Mouse (Mus musculus): ENCODE measurements at regions not wholly inside any gene's neighbourhood (a gene's known extent, or its start where the extent isn't known, plus 50 kb on each side); places are given as distances from the start of the nearest gene placed in this dataset.

DNA sequence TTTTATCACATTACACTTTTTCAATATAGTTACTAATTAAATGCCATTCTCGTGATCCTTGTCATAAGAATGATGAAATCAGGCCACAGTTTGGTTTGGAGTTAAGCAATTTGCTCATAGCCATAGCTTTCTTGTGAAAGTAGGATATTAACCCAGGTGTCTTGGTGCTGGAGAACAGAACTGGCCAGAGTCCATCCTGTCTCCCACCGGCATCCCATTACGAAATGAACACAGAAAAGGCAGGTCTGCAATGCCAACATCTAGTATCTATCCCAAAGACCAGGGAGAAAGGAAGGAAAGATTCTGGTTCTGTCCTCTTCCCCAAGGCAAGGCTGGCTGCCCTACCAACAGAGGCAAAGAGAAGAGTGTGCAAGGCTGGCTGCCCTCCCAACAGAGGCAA is 61.6 kb upstream of the Avpr1a start:
- no peak for DNase-seq (ENCODE audit: low read depth, low spot score)

DNA sequence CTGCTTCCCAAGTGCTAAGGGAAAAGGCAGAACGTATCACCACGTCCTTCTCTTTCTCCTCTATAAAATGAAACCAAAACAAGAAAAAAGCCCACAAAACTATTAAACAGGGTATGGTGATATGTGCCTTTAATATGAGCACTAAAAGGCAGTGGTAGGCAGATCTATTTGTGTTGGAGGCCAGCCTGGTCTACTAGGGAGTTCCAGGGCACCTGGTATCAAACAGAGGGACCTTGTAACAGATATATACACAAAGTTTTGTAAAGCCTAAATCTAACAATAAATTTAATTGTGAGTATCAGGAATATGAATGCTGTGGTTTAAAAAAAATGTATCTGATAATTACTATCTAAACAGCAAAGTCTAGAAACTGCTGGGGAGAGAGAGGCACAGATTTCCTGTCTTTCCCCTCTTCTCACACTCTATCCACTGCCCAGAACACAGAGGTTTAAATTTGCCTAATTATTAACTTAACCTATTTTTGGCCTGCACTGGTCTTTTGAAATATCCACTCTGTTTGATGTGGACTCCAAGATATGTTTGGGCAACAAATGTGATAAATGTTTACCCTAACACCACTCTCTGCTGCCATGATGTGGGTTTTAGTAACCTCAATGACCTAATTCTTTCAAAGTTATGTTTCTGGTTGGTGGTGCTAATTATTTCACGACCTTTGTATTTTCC is 68.5 kb upstream of the Avpr1a start:
- no peak for DNase-seq (ENCODE audit: low read depth, low spot score)

DNA sequence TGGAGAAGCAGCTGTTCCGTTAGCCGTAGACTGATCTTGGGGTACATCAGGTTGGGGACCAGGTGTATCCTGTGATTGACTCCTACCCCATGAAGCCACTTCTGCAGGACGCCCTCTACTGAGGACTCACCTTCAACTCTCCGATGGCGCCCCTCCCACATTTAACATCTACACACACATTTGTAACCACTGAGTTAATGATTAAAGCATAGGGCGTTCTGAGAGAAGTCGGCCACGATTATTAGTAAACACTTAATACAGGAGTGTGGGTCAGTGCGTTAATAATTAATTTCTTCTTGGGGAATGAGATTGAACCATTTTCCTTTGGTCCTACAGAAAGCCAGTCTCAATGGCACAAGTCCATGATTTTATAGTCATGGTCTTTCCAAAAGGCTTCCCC is 105.0 kb upstream of the Avpr1a start:
- DNase-seq (ENCODE audit: low read depth, low spot score), result no peak

DNA sequence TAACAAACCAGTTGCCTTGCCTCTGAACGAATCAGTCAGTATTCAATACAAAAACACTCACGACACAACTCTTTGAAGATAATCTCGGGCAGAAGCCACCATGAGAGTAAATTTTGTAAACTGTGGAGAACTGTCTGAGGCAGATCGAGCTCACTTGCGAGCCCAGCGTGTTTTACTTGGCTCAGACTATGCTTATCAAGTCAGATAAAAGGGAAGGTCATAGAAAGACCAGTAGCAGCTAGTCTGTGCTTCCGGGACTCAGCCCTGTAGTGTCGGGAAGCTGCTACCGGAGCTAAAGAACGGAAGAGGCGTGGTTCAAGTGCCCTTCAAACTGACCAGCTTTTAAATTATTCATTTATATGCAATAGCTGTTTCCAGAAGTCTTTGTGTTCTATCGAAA is 105.9 kb upstream of the Avpr1a start:
- no peak for DNase-seq (ENCODE audit: low read depth, low spot score)

DNA sequence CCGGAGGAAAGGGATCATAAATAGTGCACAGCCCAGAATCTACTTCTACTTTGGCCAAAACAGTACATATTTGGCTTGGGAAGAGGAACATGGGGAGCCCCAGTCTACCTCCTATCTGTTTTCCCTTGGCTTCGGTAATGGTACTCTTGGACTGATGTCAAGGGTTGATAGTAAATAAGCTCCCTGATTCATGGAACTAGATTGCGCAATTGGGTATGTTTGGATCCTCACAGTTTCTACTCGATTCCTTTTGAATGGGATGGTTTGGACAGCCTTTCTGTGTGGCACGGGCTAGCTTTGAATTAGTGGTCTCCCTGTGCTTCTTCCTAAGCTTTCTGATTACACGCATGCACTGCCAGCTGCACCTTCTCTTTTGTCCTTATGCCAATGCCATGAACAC is 121.4 kb upstream of the Avpr1a start:
- no peak for DNase-seq (ENCODE audit: low read depth, low spot score)

DNA sequence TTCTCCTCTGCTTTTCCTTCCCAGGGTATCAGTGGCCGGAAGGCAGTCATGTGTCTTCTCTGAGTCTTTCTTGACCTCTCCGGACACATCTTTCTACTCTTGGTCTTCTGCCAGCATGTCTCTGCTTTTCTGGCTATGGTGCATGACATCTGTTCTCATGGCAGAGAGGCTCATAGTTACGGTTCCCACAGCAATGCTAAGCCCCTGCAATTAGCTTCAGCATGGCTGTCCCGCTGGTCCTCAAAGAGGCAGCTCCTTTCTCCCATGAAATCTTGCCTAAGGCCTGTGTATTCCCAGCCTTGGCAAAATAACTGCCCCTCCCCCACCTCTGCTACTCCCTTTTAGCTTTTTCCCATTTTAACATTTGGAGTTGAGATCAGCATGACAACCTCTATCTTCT is 129.4 kb upstream of the Avpr1a start:
- peak; percentile 17 for DNase-seq (ENCODE audit: low read depth, low spot score)

DNA sequence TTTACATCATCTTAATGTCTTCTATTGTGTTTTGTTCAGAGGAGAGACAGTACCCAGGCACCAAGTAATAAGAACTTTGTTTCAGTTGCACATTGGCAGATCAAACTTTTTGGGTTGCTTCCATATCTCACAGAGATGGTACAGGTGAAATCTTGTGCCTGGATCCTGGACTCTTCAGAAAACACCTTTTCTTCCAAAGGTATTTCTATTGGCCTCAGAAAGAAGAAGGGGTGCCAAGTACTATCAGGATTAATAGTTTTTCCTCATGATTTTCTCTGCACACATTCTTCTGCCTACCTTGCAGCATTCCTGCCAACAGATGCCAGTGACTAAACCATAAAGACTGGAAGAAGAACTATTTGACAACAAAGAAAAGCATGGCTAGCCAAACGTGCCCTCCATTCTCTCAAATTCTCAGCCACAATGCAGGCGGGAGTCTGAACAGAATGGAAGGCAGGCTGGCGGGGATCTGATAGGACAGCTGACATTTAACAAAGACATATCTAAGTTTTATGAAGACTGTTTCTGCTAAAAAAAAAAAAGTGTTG is 137.6 kb upstream of the Avpr1a start:
- no peak for DNase-seq (ENCODE audit: low read depth, low spot score)

DNA sequence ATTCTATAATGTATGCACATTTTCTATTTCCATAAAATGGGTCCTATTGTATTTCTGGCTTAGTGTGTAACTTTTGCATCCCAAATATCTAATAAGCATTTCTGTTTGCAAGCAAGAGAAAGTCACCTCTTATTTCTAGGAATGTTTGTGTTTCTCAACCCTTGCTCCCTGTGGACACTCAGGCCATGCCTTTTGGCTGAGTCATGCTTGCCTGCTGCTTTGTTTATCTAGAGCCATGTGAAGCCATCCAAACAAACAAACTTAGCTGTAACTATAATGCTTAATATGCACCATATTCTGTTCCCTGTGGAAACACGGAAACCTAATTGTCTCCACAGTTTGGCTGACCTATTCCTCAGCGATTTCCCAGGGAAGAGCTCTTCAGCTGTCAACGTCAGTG is 139.6 kb upstream of the Avpr1a start:
- DNase-seq (ENCODE audit: low read depth, low spot score), result no peak

DNA sequence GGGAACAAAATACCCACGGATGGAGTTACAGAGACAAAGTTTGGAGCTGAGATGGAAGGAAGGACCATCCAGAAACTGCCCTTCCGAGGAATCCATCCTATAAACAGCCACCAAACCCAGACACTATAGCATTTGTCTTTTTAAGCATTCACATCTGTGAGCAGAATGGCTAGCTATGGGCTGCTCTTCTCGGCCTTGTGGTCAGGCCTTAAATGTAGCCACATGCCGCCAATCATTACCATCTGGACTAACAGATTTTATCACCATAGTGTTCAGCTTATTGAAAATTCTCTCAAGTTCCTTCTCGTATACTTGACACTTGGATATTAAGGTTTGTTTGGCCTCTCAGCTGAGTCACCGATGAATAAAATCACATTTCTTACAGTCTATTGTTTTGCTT is 146.0 kb upstream of the Avpr1a start:
- no peak for DNase-seq (ENCODE audit: low read depth, low spot score)

DNA sequence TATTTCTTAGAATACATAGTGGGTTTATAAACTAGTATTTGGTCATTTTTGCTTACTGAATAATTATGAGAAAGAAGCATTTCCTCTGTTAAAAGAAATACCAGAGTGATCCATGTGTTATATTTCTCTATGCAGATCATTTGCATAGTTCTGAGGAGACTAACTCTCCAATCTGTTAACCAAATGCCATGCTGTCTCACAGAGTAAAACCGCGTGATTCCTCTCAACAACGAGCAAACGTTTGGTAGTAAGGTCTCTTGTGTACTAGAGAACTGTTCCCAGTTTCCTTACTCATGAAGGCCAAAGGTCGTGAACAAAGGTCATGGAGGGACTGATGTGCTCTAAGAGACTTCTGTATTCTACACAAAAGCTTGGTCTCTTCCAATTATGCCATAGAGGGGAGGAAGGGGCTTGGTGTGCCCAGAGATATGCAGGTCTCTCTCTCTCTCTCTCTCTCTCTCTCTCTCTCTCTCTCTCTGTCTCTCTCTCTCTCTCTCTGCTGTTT is 152.3 kb upstream of the Avpr1a start:
- no peak for DNase-seq (ENCODE audit: low read depth, low spot score)

DNA sequence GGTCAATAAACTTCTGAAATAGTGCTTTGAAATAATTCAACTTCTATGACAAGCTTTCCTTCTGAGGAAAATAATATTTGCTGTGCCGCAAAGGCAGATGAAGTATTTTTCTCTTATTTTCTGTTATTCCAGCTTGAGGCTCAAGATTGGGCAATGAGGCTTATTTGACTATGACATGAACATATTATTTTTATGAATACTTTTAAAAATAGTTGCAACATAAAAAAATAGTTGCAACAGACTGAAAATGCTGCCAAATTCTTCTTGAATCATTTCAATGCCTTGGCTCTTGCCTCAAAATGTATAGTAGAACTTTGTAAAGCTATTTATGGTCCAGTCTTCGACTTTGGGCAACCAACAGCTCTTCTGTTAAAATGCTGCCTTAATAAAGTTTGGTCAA is 156.7 kb upstream of the Avpr1a start:
- no peak for DNase-seq (ENCODE audit: low read depth, low spot score)

DNA sequence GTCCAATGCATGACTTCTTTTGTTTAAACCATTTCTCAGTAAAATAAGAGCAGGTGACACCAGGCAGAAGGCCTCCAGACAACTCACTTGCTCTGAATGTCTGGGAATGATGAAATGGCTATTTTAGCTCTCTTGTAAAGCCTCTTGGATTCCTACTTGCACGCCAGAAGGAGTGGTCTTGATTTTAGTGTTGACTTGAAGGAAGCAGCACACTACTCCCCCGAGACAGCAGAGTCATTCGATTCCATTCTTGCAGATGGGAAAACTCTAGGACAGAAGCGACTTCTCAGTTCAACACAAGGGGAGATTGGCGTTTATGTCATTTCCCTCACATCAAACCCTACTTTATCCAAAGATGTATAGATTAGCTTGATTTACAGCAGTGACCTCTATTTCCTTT is 157.2 kb upstream of the Avpr1a start:
- DNase-seq (ENCODE audit: low read depth, low spot score), result no peak

DNA sequence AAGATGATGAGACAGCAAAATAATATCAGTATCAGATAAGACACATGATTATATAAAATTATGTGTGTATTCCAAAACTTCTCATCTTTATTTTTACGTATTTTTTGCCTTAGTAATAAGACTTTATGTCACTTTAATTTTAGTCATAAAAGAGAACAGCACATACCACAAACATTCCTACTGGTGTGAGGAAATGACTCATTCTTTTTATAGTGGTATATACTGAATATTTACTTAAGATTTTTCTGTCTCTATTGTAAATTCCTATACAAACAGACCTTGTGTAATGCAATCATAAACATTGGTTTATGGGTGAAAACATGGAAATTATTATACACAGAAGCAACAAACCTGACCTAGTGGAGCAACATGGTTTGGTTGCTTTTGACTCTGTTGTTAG is 173.4 kb upstream of the Avpr1a start:
- no peak for DNase-seq (ENCODE audit: low read depth, low spot score)

DNA sequence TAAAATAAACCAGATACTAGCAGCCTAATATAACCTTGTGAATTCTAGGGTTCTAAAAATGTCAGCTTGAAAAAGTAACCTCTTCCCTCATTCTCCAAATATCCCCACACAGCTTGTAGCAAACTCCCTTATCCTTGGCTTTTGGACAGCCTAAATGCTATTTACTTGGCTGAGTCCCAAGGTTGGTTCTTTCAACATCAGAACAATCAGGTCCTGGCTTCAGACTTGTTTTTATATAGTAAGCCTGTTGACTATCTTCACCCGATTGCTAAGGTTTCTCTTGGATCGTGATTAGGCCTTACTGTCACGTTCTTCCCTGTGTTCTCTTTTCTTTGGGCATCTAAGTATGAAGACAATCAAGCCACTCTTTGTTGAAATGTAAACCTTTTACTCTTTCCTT is 174.1 kb upstream of the Avpr1a start:
- DNase-seq (ENCODE audit: low read depth, low spot score), result no peak

DNA sequence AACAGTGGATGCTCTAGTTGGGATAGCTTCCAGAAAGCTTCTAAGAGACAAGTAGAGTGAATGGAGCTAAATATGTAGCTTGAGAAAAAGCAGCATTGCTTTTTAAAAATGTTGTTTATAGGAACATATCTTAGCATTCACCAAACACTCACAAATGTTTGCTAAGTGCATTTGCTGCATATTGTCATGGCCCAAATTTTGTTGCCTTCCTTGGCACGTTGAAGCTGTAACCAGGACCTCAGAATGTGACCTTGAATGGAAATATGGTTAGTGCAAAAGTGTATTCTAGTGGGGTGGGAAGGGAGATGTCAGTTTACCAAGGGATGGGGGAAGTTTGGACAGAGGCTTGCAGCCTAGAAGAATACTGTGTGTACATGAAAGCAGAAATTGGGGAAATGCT is 166.9 kb upstream of the Rxylt1 start:
- no peak for DNase-seq (ENCODE audit: low read depth, low spot score)

DNA sequence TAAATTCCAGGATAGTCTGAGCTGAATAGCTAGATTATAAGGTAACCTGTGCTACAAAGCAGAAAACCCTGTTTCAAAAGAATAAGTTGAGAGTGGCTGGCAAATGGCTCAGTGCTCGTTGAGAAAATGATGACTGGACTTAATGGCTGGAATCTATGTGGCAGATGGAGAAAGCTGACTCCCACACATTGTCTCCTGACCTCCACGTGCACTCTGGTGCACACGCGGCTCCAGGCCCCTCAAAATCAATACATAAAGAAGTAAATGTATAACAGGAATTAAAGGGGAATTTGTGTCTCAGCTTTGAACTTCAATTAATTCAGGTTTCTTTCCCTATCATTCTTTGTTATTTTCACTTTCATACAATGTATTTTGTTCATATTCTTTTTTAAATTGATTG is 162.2 kb upstream of the Rxylt1 start:
- no peak for DNase-seq (ENCODE audit: low read depth, low spot score)

DNA sequence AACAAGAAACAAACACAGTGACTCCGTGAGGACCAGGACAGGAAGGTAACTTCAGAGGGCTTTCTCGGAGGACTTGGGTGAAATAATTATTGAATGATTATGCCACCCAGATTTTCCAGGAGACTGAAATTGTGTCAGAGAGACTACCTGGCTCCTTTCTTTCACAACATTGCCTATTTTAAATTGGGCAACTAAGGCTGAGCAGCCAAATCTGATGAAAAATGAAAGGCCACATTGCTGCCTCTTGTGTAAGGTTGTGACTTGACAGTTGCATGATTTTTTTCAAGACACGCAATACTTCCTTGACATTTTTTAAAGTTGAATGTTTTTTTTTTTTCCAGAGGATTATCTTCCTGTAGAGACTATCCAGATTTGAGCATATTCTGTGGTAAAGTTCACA is 161.5 kb upstream of the Rxylt1 start:
- no peak for DNase-seq (ENCODE audit: low read depth, low spot score)

DNA sequence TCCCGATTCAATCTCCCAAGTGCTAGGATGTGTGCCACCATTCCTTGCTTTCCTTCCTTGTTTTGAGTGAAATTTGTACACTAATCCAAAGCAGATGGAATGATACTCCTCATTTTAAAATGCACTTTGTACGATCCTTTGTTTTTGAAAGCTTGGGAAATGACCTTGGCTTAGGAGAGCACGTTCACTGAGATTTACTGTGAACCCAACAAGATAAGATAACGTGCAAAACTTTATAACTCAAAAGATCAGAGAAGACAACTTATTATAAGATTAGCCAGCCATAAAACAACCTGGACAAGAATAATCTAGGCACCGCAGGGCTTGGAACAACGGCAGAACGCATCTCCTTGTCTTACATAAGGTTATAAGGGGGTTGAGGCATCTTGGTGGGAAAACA is 134.6 kb upstream of the Rxylt1 start:
- DNase-seq (ENCODE audit: low read depth, low spot score), result no peak

DNA sequence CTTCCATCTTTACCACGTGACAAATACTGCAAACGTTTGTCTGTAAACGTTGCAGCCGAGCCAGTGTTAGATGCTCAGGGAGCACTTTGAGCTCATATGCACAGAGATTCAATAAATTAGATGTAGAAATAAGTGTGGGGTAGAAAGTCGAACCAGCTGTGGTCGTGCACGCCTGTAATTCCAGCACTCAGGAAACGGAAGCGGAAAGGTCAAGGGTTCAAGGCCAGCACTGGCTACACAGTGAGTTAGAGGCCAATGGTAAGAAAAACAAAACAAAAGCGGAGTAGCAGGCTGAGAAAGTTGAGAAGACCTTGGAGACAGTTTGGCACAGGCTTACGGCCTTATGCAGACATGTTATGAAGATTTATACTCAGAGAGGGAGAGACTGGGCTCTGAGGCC is 133.6 kb upstream of the Rxylt1 start:
- no peak for DNase-seq (ENCODE audit: low read depth, low spot score)

DNA sequence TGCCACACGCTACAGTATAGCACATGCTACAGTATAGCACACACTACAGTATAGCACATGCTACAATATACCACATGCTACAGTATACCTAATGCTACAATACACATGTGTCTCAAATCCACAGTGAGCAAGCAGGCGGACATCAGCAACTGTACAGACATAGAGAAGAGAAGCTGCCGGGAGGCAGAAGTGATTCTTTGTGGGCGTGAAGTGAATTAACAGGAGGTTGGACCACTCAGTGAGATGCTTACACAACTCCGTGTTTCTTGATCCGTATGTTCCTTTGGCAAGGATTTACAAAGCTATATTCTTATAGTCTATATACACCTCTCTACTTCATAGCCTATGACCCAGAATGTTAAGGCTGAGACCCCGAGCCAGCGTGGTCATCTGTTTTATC is 128.5 kb upstream of the Rxylt1 start:
- no peak for DNase-seq (ENCODE audit: low read depth, low spot score)

DNA sequence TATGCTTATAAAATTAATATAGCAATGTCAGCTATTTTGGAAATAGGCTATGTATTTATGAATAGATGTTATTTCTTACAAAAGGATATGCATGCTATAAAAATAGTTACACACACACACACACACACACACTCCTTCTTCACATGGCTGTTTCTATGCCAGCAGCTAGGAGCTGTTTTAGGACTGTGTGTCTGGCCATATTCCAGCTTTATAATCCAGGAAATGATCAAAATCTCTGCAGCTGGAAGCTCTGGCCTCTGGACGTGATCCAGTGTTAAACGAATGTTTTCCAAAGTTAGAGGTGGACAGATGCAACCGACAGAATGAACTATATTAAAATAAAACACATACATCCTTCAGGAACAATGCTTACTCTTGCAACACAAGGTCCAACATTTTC is 125.9 kb upstream of the Rxylt1 start:
- no peak for DNase-seq (ENCODE audit: low read depth, low spot score)

DNA sequence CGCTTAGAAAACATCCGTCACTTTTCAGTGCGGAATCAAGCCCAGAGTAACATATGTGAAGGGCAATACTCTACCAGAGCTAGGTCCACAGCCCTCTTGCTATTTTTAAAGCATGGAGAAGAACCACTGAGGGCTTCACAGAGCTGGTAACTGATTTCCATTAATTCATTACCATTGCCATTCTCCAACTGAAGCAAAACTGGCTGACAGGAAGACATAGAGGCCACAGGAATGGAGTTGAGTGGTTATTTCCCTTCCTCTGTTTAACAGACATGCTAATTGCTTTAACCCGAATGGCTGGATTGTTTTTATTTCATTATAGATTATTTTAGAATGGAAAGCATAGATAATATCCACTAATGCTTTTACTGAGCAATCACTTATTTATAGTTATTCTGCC is 120.4 kb upstream of the Rxylt1 start:
- no peak for DNase-seq (ENCODE audit: low read depth, low spot score)

DNA sequence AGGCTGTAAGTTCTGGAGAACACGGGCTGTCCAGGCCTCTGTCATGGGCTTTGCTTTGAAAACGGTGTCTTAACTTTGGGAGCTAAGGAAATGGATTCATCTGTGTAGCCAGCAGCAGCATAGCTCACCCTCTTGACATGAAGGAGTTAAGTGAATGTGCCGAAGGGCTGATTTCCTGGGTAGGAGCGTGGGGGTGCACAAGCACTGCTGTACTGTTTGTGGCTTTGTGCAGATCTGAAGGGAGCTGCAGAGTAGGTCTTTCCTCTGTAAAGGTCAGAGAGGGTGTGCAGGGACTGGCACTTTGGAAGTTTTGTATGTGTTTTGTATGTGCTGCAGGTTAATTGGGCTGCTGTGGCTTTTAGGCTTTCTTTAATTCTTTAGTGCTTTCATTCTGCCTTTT is 102.6 kb upstream of the Rxylt1 start:
- DNase-seq (ENCODE audit: low read depth, low spot score), result no peak

DNA sequence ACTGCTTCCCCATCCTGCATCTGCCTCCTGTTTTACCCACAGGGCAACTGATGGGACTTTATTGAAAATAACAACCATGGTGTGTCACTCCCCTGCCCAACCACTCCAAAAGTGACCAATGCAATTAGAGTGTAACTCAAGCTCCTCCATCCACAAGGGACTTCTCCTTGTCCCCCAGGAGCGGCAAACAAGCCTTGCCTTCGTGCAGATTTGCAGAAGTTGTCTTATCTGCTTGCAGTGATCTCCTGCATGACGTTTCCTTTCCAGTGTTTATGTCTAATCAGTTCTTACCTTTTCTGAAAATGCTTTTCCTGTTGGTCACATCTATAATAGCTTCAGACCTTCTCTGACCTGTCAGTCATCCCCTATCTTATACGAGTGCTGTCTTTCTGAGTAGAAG is 100.5 kb upstream of the Rxylt1 start:
- no peak for DNase-seq (ENCODE audit: low read depth, low spot score)
